Comparison of ENCODE assay signal across 8 mouse cellular contexts in genomic region chrX:152017186-152017585, GRCm38 (mm10). TPM values are rescaled to one million over a fixed set of nuclear protein-coding genes. Genes with fewer than 3 reads are reported as not detected.
DNase-seq lines count a peak whose midpoint lies in the region; ATAC-seq and TF ChIP-seq lines count a peak whose summit lies in the region.

No protein-coding gene starts in this region.

- peaks cover 4% of the 10 kb centered on the region; the same call in 1 of the 2 replicates for H3K36me3 ChIP-seq in heart, embryonic 13.5 days
- no peaks in the 10 kb centered on the region for H3K36me3 ChIP-seq in ES-Bruce4 (ENCODE audit: control insufficient read depth, insufficient read depth, low read length, poor library complexity, severe bottlenecking)
- H3K36me3 ChIP-seq in forebrain, embryonic 14.5 days (ENCODE audit: control insufficient read depth, insufficient read depth, low read length): no peaks in the 10 kb centered on the region
- H3K36me3 ChIP-seq in liver, embryonic 15.5 days (replicated peaks): no peaks in the 10 kb centered on the region

- peak overlapping the region; percentile 65 for H3K4me3 ChIP-seq in heart, embryonic 13.5 days
- H3K4me3 ChIP-seq in ES-Bruce4 (ENCODE audit: low read depth, low read length): peak overlapping the region; percentile 90
- peak overlapping the region; percentile 49 for H3K4me3 ChIP-seq in forebrain, embryonic 14.5 days (ENCODE audit: low read depth, low read length)
- H3K4me3 ChIP-seq in liver, embryonic 15.5 days (replicated peaks): peak overlapping the region; percentile 70

- no peaks in the 10 kb centered on the region for H3K9me3 ChIP-seq in heart, embryonic 13.5 days
- H3K9me3 ChIP-seq in ES-Bruce4 (replicated peaks; ENCODE audit: control insufficient read depth, insufficient read depth, low read length, poor library complexity, severe bottlenecking): no peaks in the 10 kb centered on the region
- no peaks in the 10 kb centered on the region for H3K9me3 ChIP-seq in forebrain, embryonic 14.5 days (replicated peaks; ENCODE audit: control insufficient read depth, low read length)
- no peaks in the 10 kb centered on the region for H3K9me3 ChIP-seq in liver, embryonic 15.5 days (replicated peaks)

- H3K27ac ChIP-seq in heart, embryonic 13.5 days (replicated peaks): peak overlapping the region; percentile 90
- H3K27ac ChIP-seq in ES-Bruce4 (ENCODE audit: insufficient read depth, low read length): no peak overlapping the region
- H3K27ac ChIP-seq in forebrain, embryonic 14.5 days (ENCODE audit: low read depth, low read length): peak overlapping the region; percentile 82; the same call in 1 of the 2 replicates
- peak overlapping the region; percentile 87 for H3K27ac ChIP-seq in liver, embryonic 15.5 days (replicated peaks)

- WGBS in heart, embryonic 13.5 days: 19% methylated on average over 14 of the region's 14 CpGs
- 27% methylated on average over 14 of the region's 14 CpGs for WGBS in forebrain, embryonic 14.5 days
- WGBS in liver, embryonic 15.5 days (ENCODE audit: insufficient replicate concordance): 13% methylated on average over 14 of the region's 14 CpGs

- H3K9ac ChIP-seq in heart, embryonic 13.5 days: peak overlapping the region; percentile 86
- H3K9ac ChIP-seq in ES-Bruce4 (ENCODE audit: low read depth, poor library complexity, severe bottlenecking): peak overlapping the region; percentile 32
- H3K9ac ChIP-seq in forebrain, embryonic 14.5 days (ENCODE audit: low read length): peak overlapping the region; percentile 65
- peak overlapping the region; percentile 72 for H3K9ac ChIP-seq in liver, embryonic 15.5 days

- TF ChIP-seq EP300 in ES-Bruce4 (IDR thresholded peaks at IDR 0.05; ENCODE audit: insufficient read depth, low read depth, low read length): no peak

- TF ChIP-seq CTCF in ES-Bruce4 (IDR thresholded peaks at IDR 0.05; ENCODE audit: low read depth, low read length): no peak

- no peak for ATAC-seq in heart, embryonic 13.5 days (ENCODE audit: extremely low read depth, insufficient number of reproducible peaks, low FRiP score, low TSS enrichment)
- ATAC-seq in forebrain, embryonic 14.5 days: no peak
- no peak for ATAC-seq in liver, embryonic 15.5 days (ENCODE audit: insufficient read depth)

- intact Hi-C loops in heart, postnatal 36 days (cut with DNase I): loop anchor here (2.0 to 10.0 kb wide), 7 partner anchors 14 to 492 kb away; partner anchors contain the start of genes Huwe1, Iqsec2, Kantr and Kdm5c

- peaks cover 12% of the 10 kb centered on the region for H3K4me1 ChIP-seq in heart, embryonic 13.5 days
- no peaks in the 10 kb centered on the region for H3K4me1 ChIP-seq in ES-Bruce4 (ENCODE audit: control insufficient read depth, insufficient read depth, low read length)
- no peaks in the 10 kb centered on the region for H3K4me1 ChIP-seq in forebrain, embryonic 14.5 days (ENCODE audit: control insufficient read depth, insufficient read depth, low read length)
- H3K4me1 ChIP-seq in liver, embryonic 15.5 days (replicated peaks): peaks cover 19% of the 10 kb centered on the region

- peak overlapping the region; percentile 73 for H3K4me2 ChIP-seq in heart, embryonic 13.5 days
- peak overlapping the region; percentile 50 for H3K4me2 ChIP-seq in forebrain, embryonic 14.5 days (ENCODE audit: low read length)
- peak overlapping the region; percentile 81 for H3K4me2 ChIP-seq in liver, embryonic 15.5 days

- no peak for DNase-seq in heart, postnatal 36 days
- no peak for DNase-seq in forebrain, embryonic 14.5 days (ENCODE audit: low spot score)
- no peak for DNase-seq in layer of hippocampus, adult 11-12 months (ENCODE audit: low spot score)
- DNase-seq in ovary, adult 18-20 months (ENCODE audit: low spot score): no peak
- no peak for DNase-seq in ovary, postnatal 36 days (ENCODE audit: low spot score)

- no peak for TF ChIP-seq POLR2A in ES-Bruce4 (IDR thresholded peaks at IDR 0.05; ENCODE audit: insufficient read depth, low read length)

- H3K27me3 ChIP-seq in heart, embryonic 13.5 days (replicated peaks): peaks cover 32% of the 10 kb centered on the region; the same call in 1 of the 2 replicates
- no peaks in the 10 kb centered on the region for H3K27me3 ChIP-seq in ES-Bruce4 (ENCODE audit: control insufficient read depth, insufficient read depth, low read length, poor library complexity, severe bottlenecking)
- H3K27me3 ChIP-seq in forebrain, embryonic 14.5 days (replicated peaks; ENCODE audit: control insufficient read depth, insufficient read depth, low read length): no peaks in the 10 kb centered on the region
- no peaks in the 10 kb centered on the region for H3K27me3 ChIP-seq in liver, embryonic 15.5 days

RNA-seq across cellular contexts. Expression of gene Smc1a, which starts 1.0 kb away (rescaled TPM):
- 65.6 and 69.5 TPM in 2 replicates for polyA plus RNA-seq in heart, embryonic 13.5 days (2015; fragmentation: Nextera tagmentation; extraction: Ambion mirVana)
- total RNA-seq in heart, postnatal 36 days (2021): 10 to 100 TPM; 27.2 to 28.7 TPM
- 134 and 158 TPM in 2 replicates for polyA plus RNA-seq in ES-Bruce4 (2011; ENCODE audit: insufficient read depth, insufficient read length, low read depth, missing spikeins)
- 84.0 and 86.1 TPM in 2 replicates for polyA plus RNA-seq in forebrain, embryonic 14.5 days (2014; fragmentation: Nextera tagmentation; extraction: Ambion mirVana)
- 47.7 and 48.6 TPM in 2 replicates for polyA plus RNA-seq in liver, embryonic 15.5 days (2015; fragmentation: Nextera tagmentation; extraction: Ambion mirVana)

RNA-seq across cellular contexts. Expression of gene Ribc1, which starts 1.1 kb away (rescaled TPM):
- 2.0 and 2.3 TPM in 2 replicates for polyA plus RNA-seq in heart, embryonic 13.5 days (2015; fragmentation: Nextera tagmentation; extraction: Ambion mirVana)
- under 1 TPM; 0.25 to 0.35 TPM for total RNA-seq in heart, postnatal 36 days (2021)
- 8.1 and 8.3 TPM in 2 replicates for polyA plus RNA-seq in ES-Bruce4 (2011; ENCODE audit: insufficient read depth, insufficient read length, low read depth, missing spikeins)
- 3.3 and 3.4 TPM in 2 replicates for polyA plus RNA-seq in forebrain, embryonic 14.5 days (2014; fragmentation: Nextera tagmentation; extraction: Ambion mirVana)
- 1.9 and 2.0 TPM in 2 replicates for polyA plus RNA-seq in liver, embryonic 15.5 days (2015; fragmentation: Nextera tagmentation; extraction: Ambion mirVana)

RNA-seq across cellular contexts. Expression of gene Hsd17b10, which starts 15.5 kb away (rescaled TPM):
- polyA plus RNA-seq in heart, embryonic 13.5 days (2015; fragmentation: Nextera tagmentation; extraction: Ambion mirVana): 165 and 195 TPM in 2 replicates
- total RNA-seq in heart, postnatal 36 days (2021): 100 to 1,000 TPM; 224 to 261 TPM
- 75.1 and 79.5 TPM in 2 replicates for polyA plus RNA-seq in ES-Bruce4 (2011; ENCODE audit: insufficient read depth, insufficient read length, low read depth, missing spikeins)
- polyA plus RNA-seq in forebrain, embryonic 14.5 days (2014; fragmentation: Nextera tagmentation; extraction: Ambion mirVana): 136 and 151 TPM in 2 replicates
- polyA plus RNA-seq in liver, embryonic 15.5 days (2015; fragmentation: Nextera tagmentation; extraction: Ambion mirVana): 106 and 113 TPM in 2 replicates

Comparison
In these comparisons a context has a peak if more than half of its experiments do, and no peak if none do; other contexts are left out.
1. H3K9ac ChIP-seq: peak in every context shown above with its lines; median percentile 86 in heart, embryonic 13.5 days; 72 in liver, embryonic 15.5 days; 65 in forebrain, embryonic 14.5 days; 32 in ES-Bruce4.